Mouse (Mus musculus) C2C12 (cell line): Measurements from ENCODE around the gene Tas2r135.

ENCODE experiments used
- CEBPB ChIP-seq: IDR thresholded peaks from one replicate; pipeline ENCODE4 v1.6.1; 2011; ENCODE audit warnings: low read depth, mild to moderate bottlenecking, control low read depth, moderate library complexity
- CTCF ChIP-seq: IDR thresholded peaks from one replicate; pipeline ENCODE4 v1.5.1; 2011; ENCODE audit not compliant: control insufficient read depth, insufficient read depth, insufficient read length
- FOSL1 ChIP-seq: IDR thresholded peaks from one replicate; pipeline ENCODE4 v1.8.0; 2011; ENCODE audit warnings: mild to moderate bottlenecking, low read length; ENCODE audit not compliant: poor library complexity, insufficient read depth, severe bottlenecking
- MAX ChIP-seq: IDR thresholded peaks from one replicate; pipeline ENCODE4 v1.6.1; 2011; ENCODE audit warnings: mild to moderate bottlenecking, control low read depth
- MYOD1 ChIP-seq: IDR thresholded peaks from one replicate; pipeline ENCODE4 v1.6.1; 2011; ENCODE audit warnings: low read depth; ENCODE audit not compliant: control insufficient read depth, insufficient read length
- MYOG ChIP-seq: IDR thresholded peaks from one replicate; pipeline ENCODE4 v1.6.1; 2011; ENCODE audit not compliant: control insufficient read depth, insufficient read length; ENCODE audit errors: extremely low read depth
- USF1 ChIP-seq: IDR thresholded peaks from one replicate; pipeline ENCODE4 v1.6.1; 2011; ENCODE audit warnings: low read depth, mild to moderate bottlenecking, control low read depth, moderate library complexity

DNA sequence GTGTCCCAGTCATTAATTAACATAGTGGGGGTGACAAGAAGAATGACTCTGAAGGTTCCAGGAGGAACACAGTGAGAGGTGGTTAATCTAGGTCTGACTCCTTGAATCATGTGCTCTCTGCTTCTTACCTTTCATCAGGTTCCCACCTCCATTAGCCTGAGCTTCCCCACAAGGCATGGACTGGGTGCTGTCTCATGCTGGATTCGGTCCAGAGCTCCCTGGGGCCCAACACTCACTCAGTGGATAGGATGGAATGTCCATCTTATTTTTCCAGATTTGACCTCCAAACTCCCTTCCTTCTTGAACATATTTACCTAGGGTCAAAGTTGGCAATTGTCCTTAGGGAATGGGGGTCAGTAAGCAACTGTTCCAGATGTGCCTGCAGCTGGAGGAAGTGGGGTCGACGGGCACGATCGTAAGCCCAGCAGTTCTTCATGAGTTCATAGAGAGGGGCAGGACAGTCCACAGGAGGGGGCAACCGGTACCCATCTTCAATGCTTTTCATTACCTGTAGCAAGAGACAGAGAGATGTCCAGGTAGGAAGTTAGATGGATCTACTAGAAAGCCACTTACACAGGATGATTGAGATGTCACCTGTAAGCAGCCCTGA lies 44.9 kb upstream of the Tas2r135 start:
- TF ChIP-seq USF1 (no peak), CTCF (no peak), MAX (no peak), MYOD1 (no peak), MYOG (no peak), CEBPB (no peak), FOSL1 (no peak)
